Mouse (Mus musculus) myocyte (in vitro differentiated cells): ENCODE data around the gene Sema5a.

Source experiments
- POLR2A ChIP-seq: IDR thresholded peaks from one replicate; pipeline ENCODE4 v1.6.1; 2011; ENCODE audit warnings: low read depth, mild to moderate bottlenecking, control low read depth, moderate library complexity; ENCODE audit not compliant: insufficient read length
- POLR2AphosphoS2 ChIP-seq: IDR thresholded peaks from one replicate; pipeline ENCODE4 v1.6.1; 2011; ENCODE audit warnings: low read depth, control low read depth; ENCODE audit not compliant: insufficient read length
- TCF12 ChIP-seq: IDR thresholded peaks from one replicate; pipeline ENCODE4 v1.6.1; 2011; ENCODE audit warnings: mild to moderate bottlenecking, control low read depth; ENCODE audit not compliant: poor library complexity, insufficient read depth, severe bottlenecking

DNA sequence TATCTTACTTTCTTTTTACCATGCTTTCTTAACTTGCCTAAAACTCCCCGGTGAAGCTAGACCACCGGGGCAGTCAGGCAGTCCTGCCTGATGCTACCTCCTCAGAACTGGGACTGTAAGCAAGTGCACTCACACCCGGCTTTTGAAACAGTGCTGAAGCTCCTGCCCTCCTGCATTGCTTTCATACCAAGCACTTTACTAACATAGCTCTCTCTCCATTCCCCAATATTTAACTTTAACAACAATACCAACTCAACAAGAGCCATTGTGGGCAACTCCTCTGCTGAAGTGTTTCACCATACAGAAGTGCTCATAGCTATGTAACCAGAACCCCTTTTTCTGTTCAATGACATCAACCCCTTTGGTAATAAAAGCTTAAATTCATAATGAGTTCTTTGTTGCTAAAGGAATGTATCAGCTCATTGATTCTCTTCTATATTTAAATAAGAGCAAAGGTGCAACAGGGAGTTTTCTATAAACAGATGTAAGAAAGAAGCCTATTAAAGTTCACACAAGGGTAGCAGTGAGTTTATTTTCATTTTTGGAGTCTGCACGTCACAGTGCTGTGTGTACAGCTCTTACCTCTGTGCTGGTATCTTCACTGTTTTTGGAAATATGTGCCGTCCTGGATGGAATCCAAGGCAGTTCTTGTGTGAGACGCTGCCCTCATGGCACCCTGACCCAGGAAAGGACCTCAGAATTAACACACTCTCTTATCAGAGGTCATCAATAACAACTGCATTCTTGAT lies 292.3 kb downstream of the Sema5a start:
- TF ChIP-seq TCF12, result no peak
- TF ChIP-seq POLR2AphosphoS2, result no peak
- no peak for TF ChIP-seq POLR2A
